Mouse (Mus musculus) spleen, adult 2 months (tissue): ENCODE data around the gene Kifc1.
A peak's percentile ranks its signal among the peaks of the same experiment; 100 is the strongest.

Experiments
- CTCF ChIP-seq: fragments of 200-500 bp; IDR thresholded peaks from 2 replicates; pipeline ENCODE4 v1.5.1; 2011; ENCODE audit warnings: mild to moderate bottlenecking, inconsistent platforms; ENCODE audit not compliant: insufficient read depth, insufficient read length, insufficient replicate concordance; ENCODE audit errors: extremely low read depth
- POLR2A ChIP-seq: fragments of 200-500 bp; IDR thresholded peaks from 2 replicates; pipeline ENCODE4 v1.6.1; 2011; ENCODE audit warnings: low read depth, low read length, inconsistent platforms

DNA sequence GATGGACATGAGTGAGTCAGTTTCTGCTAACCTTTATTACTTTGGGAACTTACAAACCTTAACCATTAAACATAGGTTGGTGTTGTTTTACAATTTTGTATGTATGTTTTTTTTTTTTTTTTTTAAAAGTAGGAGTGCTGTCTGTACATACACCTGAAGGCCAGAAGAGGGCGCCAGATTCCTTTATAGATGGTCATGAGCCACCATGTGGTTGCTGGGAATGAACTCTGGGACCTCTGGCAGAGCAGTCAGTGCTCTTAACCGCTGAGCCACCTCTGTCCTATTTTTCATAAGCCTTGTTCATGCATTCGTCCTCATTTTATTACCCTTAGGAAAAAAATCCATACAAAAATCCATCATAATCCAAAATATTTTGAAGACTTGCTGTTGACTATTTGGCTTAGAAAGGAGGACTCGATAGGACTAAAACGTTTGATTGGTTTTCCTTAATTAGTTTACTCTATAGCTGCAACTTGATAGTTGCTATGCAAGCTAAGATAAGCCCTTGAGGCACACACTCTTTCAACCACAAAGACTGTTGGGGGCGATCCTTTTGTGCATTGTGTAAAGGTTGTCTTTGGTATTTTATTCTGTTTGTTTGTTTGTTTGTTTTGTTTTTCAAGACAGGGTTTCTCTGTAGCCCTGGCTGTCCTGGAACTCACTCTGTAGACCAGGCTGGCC lies 6.8 kb upstream of the Kifc1 start:
- TF ChIP-seq CTCF (peak; percentile 57; the same call in 1 of the 2 replicates), POLR2A (no peak)
